Mouse (Mus musculus) ES-CJ7 (cell line): ENCODE data around the gene Nim1k.
"Not testable (repeated sequence)": the region's sequence is repeated elsewhere in the genome, so short reads cannot be mapped to it uniquely, and the experiment has no call there.

Source experiments
- DNase-seq: peaks from one replicate; pipeline ENCODE4 v3.0.0; 2011; ENCODE audit warnings: low read depth, low spot score

The Nim1k gene

GRCm38 (mm10) chr13:119727608-119728387 lies 27.9 kb downstream of the Nim1k start:
- no peak for DNase-seq

DNA sequence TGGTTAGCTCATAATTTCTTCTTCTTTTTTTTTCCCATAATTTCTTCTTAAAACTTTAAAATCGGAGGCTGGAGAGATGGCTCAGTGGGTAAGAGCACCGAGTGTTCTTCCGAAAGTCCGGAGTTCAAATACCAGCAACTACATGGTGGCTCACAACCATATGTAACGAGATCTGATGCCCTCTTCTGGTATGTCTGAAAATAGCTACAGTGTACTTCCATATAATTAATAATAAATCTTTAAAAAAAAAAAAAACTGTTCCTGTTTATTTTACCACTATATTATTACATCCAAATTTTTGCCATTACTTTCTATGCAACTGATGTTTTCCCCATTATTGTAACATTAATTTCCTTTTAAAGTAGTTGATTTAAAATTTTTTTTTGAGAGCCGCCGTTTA lies 31.1 kb downstream of the Nim1k start:
- no peak for DNase-seq

DNA sequence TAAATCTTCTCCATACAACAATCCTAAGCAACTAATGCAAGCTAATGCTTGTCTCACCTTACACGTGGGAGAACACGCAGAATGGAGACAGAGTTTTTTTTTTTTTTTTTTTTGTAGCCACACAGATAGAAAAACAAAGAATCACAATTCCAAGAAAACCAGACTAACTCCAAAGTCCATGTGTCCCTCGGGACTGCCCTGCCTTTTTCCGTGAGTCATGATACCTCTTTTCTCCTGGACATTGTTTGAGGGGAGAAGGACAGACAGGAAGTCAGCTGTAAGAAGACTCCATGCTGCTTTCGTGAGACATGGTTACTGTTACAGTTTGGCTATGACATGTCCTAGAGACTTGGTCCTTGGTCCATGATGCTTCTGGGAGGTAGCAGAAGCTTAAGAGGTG lies 32.3 kb downstream of the Nim1k start:
- no peak for DNase-seq

GRCm38 (mm10) chr13:119722447-119722846 lies 33.2 kb downstream of the Nim1k start:
- no peak for DNase-seq

GRCm38 (mm10) chr13:119716105-119716504 lies 39.6 kb downstream of the Nim1k start:
- no peak for DNase-seq

DNA sequence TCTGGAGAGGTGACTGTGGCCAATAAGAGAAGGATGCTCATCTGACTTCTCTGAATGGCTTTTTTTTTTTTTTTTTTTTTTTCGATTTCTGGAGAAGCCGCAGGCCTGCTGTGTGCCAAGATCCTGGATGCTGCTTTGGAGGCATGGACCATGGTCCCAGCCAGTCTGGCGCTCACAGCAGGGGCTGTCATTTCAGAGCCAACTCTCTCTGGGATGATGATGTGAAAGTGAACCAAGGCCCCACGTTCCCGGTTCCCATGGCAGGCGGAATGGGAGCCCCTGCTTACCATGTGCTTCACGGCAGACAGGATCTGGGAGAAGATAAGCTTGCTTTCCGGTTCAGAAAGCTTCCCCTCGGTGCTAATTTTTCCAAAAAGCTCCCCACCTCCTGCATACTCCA lies 41.9 kb downstream of the Nim1k start:
- no peak for DNase-seq

DNA sequence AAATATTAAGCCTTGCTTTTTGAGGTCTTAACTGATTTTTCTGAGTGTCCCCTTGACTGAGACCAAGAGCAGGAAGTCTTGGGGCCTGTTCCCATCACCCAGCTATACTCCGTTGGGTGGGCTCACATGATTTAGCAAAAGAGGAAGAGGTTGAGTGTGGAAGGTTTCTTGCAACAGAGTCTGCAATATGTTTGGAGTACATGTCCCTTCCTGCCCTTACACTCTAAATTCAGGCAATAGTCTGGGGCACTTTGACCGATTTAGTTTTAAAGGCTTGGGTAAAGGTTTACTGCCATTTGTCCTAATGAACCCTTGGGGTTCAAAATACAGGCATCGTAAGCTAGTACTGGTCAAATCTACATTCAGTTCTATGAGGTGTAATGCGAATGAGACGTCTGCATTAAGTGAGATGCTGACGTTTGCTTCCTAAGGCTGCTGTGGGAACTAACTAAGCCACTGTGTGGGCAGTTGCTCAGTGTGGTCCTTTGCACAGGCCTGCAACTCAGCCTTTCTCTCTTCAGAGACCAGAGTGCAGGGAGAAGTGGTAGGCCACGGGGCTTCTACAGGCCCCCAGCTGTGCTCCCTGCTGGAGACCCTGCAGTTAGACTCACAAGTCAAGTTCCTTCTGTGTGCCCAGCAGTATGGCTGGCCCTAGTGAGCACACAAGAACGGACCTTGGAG lies 42.4 kb downstream of the Nim1k start:
- no peak for DNase-seq

- DNase-seq = no peak
Observed at GRCm38 (mm10) chr13:119712463-119712862, 43.2 kb downstream of the Nim1k start.

GRCm38 (mm10) chr13:119710268-119710610 lies 45.4 kb downstream of the Nim1k start:
- DNase-seq = no peak

DNA sequence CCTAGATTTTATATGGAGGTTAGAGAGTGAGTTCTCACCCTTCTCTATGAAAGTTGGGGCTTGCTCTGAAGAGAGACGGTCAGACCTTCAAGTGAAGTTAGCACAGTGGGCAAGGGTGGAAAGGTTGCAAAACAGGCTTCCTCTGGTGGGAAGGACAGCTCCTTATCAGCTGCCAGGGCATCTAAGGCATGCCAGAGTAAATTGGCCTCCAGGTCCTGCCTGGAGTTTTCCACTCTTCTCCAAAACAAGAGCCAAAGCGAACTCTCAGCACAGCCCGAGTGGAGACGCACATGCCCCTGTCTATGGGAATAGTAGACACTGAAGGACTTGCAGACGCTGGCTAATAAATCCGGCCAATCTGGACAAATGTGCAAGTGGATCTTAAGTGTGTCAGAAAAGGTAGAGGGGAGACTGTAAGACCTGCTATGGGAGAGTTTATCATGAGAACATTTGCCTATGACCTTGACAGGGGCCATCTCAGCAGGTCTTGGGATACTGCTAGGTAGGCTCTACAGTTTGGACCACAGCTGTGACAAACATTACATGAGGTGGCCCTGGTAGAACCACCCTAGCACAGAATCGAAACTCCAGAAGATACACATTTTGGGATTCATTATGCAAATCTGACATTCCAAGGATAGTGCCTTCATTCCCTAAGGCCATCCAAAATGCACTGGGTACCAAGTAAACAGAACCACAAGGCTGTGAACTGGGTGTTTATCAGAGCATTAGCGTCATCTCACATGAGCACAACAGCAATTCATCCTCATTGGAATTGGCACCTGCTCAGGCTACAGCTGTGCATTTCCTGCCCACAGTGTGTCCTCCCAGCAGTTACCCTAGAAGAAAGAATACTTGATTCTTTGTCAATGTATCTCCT lies 46.1 kb downstream of the Nim1k start:
- no peak for DNase-seq

DNA sequence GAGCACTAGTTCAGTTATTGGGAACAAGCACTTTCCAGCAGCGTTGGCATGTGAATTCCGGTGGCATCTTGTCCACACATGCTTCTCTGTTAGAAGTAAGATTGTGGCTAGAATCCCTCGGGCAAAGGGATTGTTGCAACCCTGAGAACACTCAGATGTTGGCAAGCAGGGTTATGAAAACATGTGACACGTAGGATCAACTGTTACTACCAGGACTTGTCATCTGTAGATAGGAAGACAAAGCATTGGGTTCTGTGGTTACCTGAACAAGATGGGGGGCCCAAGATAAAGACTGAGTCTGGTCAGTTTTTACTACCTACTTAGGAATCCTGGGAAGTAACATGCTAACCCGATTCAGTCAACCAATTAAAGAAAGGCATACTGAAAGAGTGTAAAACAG lies 46.7 kb downstream of the Nim1k start:
- no peak for DNase-seq

DNA sequence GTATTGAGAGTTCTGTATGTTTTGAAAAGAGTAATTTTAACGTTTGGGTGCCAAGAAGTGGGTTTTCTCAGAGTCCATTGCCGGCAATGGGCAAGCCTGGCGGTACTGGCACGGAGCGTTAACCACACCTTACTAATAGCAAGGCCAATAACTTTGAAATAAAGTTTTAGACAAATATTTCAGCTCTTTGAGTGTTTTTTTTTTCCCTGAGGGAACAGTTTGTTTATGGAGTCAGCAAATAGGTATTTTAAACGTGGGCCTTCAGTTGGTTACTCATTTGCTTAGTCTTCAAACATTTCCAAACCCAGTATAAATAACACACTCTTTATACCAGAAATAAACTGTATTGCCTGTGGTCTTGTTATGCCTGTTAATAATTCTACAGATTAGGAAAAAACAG lies 47.8 kb downstream of the Nim1k start:
- no peak for DNase-seq

- DNase-seq = no peak
Observed at GRCm38 (mm10) chr13:119706953-119707352, 48.7 kb downstream of the Nim1k start.

DNA sequence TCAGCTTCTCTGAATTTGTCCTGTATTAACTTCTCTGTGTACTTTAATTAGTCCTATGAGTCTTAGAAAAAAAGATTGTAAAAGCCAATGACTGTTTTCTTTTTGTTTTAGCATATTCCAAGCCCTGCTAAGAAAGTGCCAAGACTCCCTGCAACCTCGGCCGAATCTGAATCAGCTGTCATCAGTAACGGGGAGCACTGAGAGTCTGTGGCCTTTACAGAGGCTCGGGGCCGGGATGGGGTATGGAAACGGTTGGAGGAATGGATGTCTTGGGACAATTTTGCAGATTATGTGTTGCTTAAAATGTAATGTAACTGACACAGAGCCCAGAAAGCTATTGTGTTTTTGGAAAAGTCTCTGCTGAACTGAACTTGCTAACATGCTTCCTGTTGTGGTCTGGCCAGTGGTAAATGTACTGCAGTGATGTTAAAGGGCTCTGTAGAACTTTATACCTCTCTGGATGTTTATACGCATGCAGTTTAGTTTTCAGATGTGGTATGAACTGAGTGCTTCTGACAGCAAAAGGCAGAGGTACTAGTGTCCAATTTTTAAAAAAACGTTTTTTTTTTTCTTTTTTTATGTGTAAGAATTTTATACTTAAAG lies 49.3 kb downstream of the Nim1k start:
- not testable (repeated sequence) for DNase-seq

DNA sequence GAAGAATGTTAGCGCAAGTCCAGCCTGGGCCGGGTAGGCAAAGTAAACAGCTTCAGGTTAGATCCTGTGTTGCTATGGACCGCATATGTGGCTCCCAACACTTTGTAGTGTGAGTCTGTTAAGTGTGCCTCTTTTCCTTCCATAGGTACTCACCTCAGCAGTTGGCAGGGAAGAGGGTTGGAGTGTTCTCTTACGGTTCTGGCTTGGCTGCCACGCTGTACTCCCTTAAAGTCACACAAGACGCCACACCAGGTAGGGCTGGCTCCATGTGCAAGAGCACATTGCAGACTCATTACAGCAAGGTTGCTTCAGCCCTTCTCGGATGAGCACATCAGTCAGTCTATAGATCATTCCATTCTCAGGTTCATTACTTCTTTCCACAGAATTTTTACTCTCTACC lies 51.4 kb downstream of the Nim1k start:
- no peak for DNase-seq

- DNase-seq = no peak
Observed at GRCm38 (mm10) chr13:119698436-119698835, 57.2 kb downstream of the Nim1k start.

- DNase-seq = peak; percentile 51
Observed at GRCm38 (mm10) chr13:119696496-119696895, 59.2 kb downstream of the Nim1k start.

- DNase-seq = peak; percentile 28
Observed at GRCm38 (mm10) chr13:119695676-119696075, 60.0 kb downstream of the Nim1k start.

- not testable (repeated sequence) for DNase-seq
Observed at GRCm38 (mm10) chr13:119691958-119692357, 63.7 kb downstream of the Nim1k start.

GRCm38 (mm10) chr13:119690876-119691620 lies 64.6 kb downstream of the Nim1k start:
- DNase-seq = peak; percentile 29

DNA sequence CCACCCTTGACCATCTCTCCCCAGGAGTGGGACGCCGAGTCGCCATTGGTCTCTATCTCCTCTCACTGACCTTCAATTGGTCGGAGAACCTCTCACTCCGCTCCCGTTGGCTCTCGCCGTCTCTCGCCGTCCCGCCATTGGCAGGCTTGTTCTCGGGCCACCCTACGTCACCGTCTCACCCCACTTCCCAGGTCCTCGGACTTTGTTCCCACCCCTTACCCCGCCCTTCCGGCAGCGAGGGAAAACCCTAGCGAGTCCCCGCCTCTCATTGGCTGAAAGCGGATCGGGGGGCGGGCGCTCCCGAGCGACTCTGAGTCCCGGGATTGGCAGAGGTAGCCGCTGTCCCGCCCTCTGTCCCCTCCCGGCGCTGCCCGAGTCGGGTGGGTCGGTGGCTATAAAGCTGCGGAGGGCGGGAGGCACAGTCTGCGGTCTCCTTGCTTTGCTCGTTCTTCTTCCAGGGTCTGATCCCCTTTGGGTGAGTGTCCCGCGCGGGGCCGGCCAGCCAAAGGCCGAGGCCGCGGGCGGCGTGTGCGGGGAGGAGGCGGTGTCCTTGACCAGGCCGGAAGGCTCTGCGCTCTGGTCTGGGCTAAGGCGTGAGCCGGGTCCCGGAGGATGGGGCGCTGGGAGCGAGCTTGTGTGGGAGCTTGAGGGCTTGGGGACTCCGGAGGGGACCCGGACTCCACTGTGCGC lies 65.5 kb downstream of the Nim1k start, which contains the start of gene Hmgcs1:
Gene Hmgcs1 (plus strand): TSS at position 341 of the 690 bp plus-strand sequence.
- peak; percentile 99 for DNase-seq
